Comparison of ENCODE assay signal across 27 mouse cellular contexts in genomic region chr16:19387984-19388383, GRCm38 (mm10). TPM values are rescaled to one million over a fixed set of nuclear protein-coding genes. Genes with fewer than 3 reads are reported as not detected.
"Had no signal": no experiment of that assay in that cellular context is flagged by ENCODE, and none has a peak within 500 bp of the region (broad histone marks: within the 10 kb centered on the region; RNA-seq: fewer than 3 reads in every experiment).

No protein-coding gene starts in this region.

- H3K4me3 ChIP-seq: limb, embryonic 10.5 days; limb, embryonic 13.5 days; liver, embryonic 12.5 days; liver, embryonic 15.5 days; lung, embryonic 15.5 days; megakaryocyte, embryonic 14.5 days; midbrain, embryonic 10.5 days; midbrain, embryonic 13.5 days; neural tube, embryonic 12.5 days; neural tube, embryonic 15.5 days had no signal

- ATAC-seq: liver, embryonic 12.5 days; midbrain, embryonic 13.5 days had no signal

- H3K4me1 ChIP-seq: limb, embryonic 10.5 days; limb, embryonic 13.5 days; liver, embryonic 12.5 days; liver, embryonic 15.5 days; lung, embryonic 15.5 days; megakaryocyte, embryonic 14.5 days; midbrain, embryonic 10.5 days; midbrain, embryonic 13.5 days; neural tube, embryonic 12.5 days; neural tube, embryonic 15.5 days had no signal

- H3K9me3 ChIP-seq: limb, embryonic 10.5 days; liver, embryonic 12.5 days; liver, embryonic 15.5 days; lung, embryonic 15.5 days; midbrain, embryonic 13.5 days; neural tube, embryonic 15.5 days had no signal

- H3K9ac ChIP-seq: limb, embryonic 13.5 days; liver, embryonic 12.5 days; liver, embryonic 15.5 days; lung, embryonic 15.5 days; midbrain, embryonic 13.5 days; neural tube, embryonic 12.5 days; neural tube, embryonic 15.5 days had no signal

- DNase-seq: kidney, adult 8-10 months; kidney, postnatal 25 days; liver; lung, adult 18-20 months; lung, postnatal 10 days; lung, postnatal 36 days; retina, postnatal 1 day; right cerebral cortex, postnatal 25 days; spleen, adult 18-20 months; thymus, adult 18-20 months; thymus, postnatal 36 days had no signal

- H3K4me2 ChIP-seq: limb, embryonic 13.5 days; liver, embryonic 12.5 days; liver, embryonic 15.5 days; lung, embryonic 15.5 days; midbrain, embryonic 13.5 days; neural tube, embryonic 12.5 days; neural tube, embryonic 15.5 days had no signal

- H3K27me3 ChIP-seq: limb, embryonic 13.5 days; liver, embryonic 12.5 days; liver, embryonic 15.5 days; lung, embryonic 15.5 days; megakaryocyte, embryonic 14.5 days; midbrain, embryonic 13.5 days; neural tube, embryonic 12.5 days; neural tube, embryonic 15.5 days had no signal

- H3K27ac ChIP-seq: limb, embryonic 10.5 days; limb, embryonic 13.5 days; liver, embryonic 12.5 days; liver, embryonic 15.5 days; lung, embryonic 15.5 days; midbrain, embryonic 10.5 days; midbrain, embryonic 13.5 days; neural tube, embryonic 12.5 days; neural tube, embryonic 15.5 days had no signal

- H3K36me3 ChIP-seq: limb, embryonic 10.5 days; limb, embryonic 13.5 days; liver, embryonic 12.5 days; liver, embryonic 15.5 days; lung, embryonic 15.5 days; midbrain, embryonic 10.5 days; midbrain, embryonic 13.5 days; neural tube, embryonic 12.5 days; neural tube, embryonic 15.5 days had no signal

RNA-seq across cellular contexts. Expression of gene Olfr165, which starts 35.0 kb away (rescaled TPM):
- total RNA-seq: layer of hippocampus, adult 8-10 months; layer of hippocampus, postnatal 14 days; left cerebral cortex, adult 8-10 months; left cerebral cortex, postnatal 25 days had no signal
- polyA plus RNA-seq: kidney, embryonic 16.5 days; limb, embryonic 10.5 days; limb, embryonic 13.5 days; liver, embryonic 12.5 days; liver, embryonic 15.5 days; lung, embryonic 15.5 days; midbrain, embryonic 10.5 days; midbrain, embryonic 13.5 days; neural tube, embryonic 12.5 days; neural tube, embryonic 15.5 days; stomach, embryonic 16.5 days had no signal
